Mouse (Mus musculus): Measurements from ENCODE around the gene Bub1b.
"Not testable (repeated sequence)": the region's sequence is repeated elsewhere in the genome, so short reads cannot be mapped to it uniquely, and the experiment has no call there.

Bub1b gene

GRCm38 (mm10) chr2:118618013-118618412, 20.0 kb downstream of the Bub1b start:
- no peak for DNase-seq (ENCODE audit: low spot score)

GRCm38 (mm10) chr2:118620101-118620500, 22.1 kb downstream of the Bub1b start:
- DNase-seq (ENCODE audit: low spot score): no peak

DNA sequence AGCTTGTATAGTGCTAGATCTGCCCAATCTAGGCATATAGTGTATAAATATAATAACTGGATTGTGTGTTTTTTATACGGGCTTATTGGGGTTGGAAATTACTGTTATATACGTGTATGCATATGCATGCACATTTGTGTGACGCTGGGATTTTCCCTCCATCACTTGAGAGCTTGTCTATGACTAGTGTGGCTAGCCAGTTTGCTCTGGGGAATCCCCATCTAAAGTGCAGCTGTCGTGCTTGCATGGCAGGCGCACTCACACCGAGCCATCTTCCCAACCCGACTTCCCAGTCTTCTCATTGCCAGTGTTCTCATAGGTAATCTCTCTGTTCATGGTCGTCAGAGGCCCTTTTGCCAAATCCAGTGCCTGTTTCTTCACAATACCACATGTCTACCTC, 22.6 kb downstream of the Bub1b start:
- DNase-seq (ENCODE audit: low spot score): peak; percentile 12

DNA sequence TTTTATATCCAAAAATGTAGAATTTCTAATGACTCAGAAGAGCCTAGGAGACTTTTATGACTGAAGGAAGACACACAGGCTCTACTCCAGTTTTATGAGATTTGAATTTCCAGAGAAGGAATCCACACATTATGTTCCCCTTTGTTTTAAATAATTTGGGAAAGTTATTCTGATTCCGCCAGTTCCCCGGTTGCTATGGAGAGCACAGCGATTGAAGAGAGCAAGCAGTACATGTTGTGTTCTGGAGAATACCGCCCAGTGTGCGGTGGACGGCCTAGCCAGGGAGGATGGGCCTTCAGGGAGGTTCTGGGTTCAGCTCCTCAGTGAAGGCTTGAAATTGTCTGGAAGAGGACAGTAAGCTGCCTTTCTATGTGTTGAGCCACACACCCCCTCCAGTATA, 31.3 kb downstream of the Bub1b start:
- no peak for DNase-seq (ENCODE audit: low spot score)

- no peak for DNase-seq (ENCODE audit: low spot score)
Measured at GRCm38 (mm10) chr2:118633441-118633840, 35.4 kb downstream of the Bub1b start.

DNA sequence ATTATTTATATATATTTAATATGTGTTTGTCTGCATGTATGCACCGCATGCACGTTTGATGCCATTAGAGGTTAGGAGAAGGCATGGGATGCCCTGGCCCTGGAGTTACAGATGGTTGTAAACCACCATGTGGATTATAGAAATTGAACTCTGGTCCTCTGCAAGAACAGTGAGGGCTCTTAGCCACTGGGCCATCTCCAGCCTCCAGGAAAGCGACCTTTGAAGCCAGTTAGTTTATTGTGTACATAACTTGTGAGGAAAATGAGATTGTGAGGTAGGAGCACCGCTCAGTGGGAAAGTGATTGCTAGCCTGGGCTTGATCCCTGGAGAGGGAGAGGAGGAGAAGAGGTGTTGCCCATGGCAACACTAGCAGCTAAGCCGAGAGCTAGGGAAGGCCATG, 39.2 kb downstream of the Bub1b start:
- DNase-seq (ENCODE audit: low spot score): no peak

GRCm38 (mm10) chr2:118637888-118638526, 40.0 kb downstream of the Bub1b start:
- peak; percentile 65 for DNase-seq (ENCODE audit: low spot score)

- DNase-seq (ENCODE audit: low spot score): no peak
Measured at GRCm38 (mm10) chr2:118638686-118639085, 40.7 kb downstream of the Bub1b start.

DNA sequence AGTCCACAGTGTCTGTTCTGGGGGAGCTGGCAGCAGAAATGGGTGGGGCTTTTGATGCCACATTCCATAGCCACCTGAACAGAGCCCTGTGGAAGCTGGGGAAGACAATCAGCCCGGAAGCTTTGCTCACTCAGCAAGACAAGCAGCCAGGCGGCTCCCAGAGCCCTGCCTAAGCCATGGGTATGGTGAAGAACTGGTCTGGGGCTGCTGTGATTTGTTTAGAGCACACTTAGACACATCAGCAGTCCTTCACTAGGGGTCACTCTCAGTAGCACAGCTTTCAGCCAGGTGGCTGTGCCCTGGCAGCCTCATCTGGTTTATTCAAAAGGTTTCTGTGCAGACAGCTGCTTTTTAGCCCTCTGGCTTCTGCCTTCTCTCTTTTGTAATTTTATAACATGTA, 43.1 kb downstream of the Bub1b start:
- no peak for DNase-seq (ENCODE audit: low spot score)

DNA sequence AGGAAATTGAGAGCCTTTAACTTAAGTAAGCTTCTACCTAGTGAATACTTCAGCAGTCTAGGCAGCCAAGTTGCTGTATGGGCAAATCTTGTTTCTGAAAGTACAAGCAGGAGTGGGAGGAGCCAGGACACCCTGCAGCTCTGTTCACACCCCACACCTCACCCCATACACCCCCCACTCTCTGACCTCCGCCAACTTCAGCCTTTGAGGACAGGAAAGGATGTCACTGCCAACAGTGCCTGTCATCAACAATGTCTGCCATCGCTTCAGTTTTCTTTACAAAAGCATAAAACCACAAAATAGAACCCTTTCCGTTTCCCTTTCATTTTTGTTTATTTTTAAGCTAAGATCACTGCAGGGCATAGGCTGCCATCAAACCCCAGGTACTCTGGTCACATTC, 44.4 kb downstream of the Bub1b start:
- no peak for DNase-seq (ENCODE audit: low spot score)

DNA sequence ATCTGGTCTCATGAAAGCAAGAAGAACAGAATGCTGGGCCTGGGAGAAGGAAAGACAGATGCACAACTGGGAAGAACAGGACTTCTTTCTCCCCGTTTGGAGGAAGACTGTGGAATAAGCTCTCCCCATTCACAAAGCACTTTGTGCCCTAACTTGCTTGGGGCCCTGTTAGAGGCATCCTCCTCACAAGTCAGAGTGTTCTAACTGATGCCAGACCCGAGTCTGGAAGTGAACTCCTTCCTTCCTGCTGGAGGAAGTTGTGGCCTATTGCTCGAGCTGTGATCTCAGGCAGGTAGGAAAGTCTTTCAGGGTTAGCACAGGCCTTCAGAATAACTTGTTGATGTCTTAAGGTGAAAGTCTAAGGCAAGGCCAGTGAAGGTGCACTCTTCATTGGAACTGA, 44.9 kb downstream of the Bub1b start:
- no peak for DNase-seq (ENCODE audit: low spot score)

DNA sequence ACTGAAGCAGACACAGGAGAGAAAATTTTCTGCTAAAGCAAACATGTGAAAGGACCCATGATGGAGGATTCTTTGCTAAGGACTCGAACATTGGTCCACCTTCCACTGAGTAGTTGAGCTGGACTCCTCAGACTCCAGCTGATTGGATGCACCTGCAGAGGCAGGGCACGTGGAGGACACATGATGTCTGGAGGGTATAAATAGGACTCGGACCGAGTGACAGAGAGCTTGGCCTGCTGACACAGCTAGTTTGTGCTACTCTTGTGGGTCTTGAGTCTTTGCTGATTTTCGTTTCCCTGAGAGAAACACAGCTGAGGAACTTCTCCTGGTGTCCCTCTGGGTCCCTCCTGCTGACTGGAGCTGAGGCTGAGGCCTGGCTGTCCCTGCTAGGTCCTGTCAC, 48.7 kb downstream of the Bub1b start:
- DNase-seq (ENCODE audit: low spot score): no peak

- DNase-seq (ENCODE audit: low spot score): not testable (repeated sequence)
Measured at GRCm38 (mm10) chr2:118650697-118651096, 52.7 kb downstream of the Bub1b start.

DNA sequence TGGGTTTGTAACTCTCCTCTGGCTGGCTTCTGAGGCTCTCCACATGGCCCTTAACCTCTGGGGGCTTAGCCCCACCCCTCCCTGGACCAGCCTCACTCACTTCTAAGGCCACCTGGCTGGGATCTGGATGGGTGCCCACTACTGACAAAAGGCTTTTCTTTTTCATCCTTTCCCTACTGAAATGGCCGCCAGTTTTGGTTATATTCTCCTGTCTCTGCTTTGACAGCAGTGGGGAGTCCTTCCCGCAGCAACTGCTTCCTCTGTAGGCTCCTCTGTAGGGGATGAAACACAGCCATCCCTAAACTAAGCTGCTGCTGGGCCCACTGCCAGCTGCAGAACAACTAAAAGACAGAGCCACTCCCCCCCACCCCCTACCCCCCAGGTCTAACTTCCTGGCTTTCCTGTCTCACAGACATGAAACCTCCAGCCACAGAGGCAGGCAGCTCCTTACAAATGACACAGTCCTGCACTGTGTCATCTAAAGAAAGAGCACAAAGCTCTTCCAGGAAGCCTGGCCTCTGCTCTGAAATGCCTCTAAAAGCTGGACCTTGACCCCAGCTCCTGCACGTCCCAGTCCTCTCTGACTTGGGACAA, 58.8 kb downstream of the Bub1b start:
- no peak for DNase-seq (ENCODE audit: low spot score)

DNA sequence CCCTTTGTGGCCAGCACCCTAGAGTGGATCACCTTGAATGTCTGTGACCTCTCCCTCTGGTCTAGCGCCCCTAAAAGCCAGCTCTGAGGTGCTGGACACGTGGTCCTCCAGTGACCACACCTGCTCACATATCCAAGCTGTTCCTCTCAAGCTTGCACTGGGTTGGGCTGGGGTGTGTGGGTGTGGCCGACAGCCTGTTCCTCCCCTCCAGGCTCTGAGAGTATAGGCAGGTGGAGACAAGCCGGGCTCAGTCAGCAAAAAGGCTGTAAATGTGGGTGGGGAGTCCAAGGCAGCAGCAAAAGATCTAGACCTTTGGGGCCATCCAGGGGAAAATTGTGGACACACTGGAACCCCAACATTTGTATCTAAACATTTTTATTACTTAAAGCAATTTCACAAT, 60.4 kb downstream of the Bub1b start:
- DNase-seq (ENCODE audit: low spot score): peak; percentile 61

- peak; percentile 65 for DNase-seq (ENCODE audit: low spot score)
Measured at GRCm38 (mm10) chr2:118659077-118659476, 61.1 kb downstream of the Bub1b start.

GRCm38 (mm10) chr2:118659493-118659892, 61.5 kb downstream of the Bub1b start:
- DNase-seq (ENCODE audit: low spot score): no peak

DNA sequence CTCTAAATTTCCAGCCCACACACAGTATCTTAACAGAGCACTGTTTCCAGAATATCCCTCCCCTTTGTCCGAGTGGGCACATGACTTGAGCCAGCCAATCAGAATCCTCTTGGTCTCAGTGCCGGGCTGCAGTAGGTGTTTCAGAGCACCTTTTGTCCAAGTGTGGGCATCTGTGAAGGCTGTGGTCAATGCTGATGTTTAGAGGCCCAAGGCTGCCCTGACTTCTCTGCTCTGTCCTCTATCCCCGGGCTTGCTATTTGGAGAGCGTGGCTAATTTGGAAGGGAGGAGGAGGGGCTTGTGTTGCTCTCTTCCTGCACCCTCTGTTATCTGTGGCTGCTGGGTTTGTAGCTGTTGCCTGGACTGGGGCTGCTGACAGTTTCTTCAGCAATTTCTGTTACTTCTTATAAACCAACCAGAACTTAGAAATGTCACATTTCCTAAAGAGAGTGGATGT, 62.0 kb downstream of the Bub1b start:
- DNase-seq (ENCODE audit: low spot score): peak; percentile 73

GRCm38 (mm10) chr2:118661891-118662290, 63.9 kb downstream of the Bub1b start:
- DNase-seq (ENCODE audit: low spot score): no peak

GRCm38 (mm10) chr2:118662902-118663803, 65.1 kb downstream of the Bub1b start, which contains the start of gene Pak6:
Gene Pak6, plus strand, starts transcription at chr2:118663303.
- peak; percentile 29 for DNase-seq (ENCODE audit: low spot score)

- DNase-seq (ENCODE audit: low spot score): peak; percentile 15
Measured at GRCm38 (mm10) chr2:118663804-118664766, 66.1 kb downstream of the Bub1b start.

Data from spleen, adult 12 weeks (tissue).